Mouse (Mus musculus) olfactory bulb, adult 2 months (tissue): ENCODE data around the gene Prkag3.

Experiments
- CTCF ChIP-seq: fragments of 200-500 bp; IDR thresholded peaks from 2 replicates; pipeline ENCODE4 v1.5.1; 2012; ENCODE audit warnings: low read depth, mild to moderate bottlenecking, low read length, moderate library complexity; ENCODE audit not compliant: insufficient read depth
- POLR2A ChIP-seq: fragments of 200-500 bp; IDR thresholded peaks from 2 replicates; pipeline ENCODE4 v1.6.1; 2012; ENCODE audit warnings: mild to moderate bottlenecking, low read depth, low read length, moderate library complexity; ENCODE audit not compliant: insufficient read depth

DNA sequence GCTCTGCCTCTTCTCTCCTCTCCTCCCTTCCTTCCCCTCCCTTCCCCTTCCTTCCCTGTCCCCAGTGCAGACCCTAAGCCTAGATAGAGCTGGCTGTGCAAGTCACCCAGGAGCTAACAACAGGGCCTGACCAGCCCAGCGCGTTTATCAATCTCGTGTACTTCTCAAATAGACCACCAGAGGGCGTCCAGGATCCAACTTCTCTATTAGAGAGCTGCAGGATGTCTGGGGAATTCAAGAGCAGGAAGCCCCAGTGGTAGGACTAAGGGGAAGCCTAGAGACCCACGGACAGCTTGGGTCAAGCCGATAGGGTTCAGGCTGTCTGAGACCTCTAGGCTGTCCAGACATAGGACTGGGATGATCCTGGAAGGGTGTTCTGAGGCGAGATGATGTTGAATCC is 38.8 kb upstream of the Prkag3 start:
- TF ChIP-seq POLR2A (no peak), CTCF (peak; percentile 64)
